Mouse (Mus musculus): ENCODE data around the gene Eif3l.

DNA sequence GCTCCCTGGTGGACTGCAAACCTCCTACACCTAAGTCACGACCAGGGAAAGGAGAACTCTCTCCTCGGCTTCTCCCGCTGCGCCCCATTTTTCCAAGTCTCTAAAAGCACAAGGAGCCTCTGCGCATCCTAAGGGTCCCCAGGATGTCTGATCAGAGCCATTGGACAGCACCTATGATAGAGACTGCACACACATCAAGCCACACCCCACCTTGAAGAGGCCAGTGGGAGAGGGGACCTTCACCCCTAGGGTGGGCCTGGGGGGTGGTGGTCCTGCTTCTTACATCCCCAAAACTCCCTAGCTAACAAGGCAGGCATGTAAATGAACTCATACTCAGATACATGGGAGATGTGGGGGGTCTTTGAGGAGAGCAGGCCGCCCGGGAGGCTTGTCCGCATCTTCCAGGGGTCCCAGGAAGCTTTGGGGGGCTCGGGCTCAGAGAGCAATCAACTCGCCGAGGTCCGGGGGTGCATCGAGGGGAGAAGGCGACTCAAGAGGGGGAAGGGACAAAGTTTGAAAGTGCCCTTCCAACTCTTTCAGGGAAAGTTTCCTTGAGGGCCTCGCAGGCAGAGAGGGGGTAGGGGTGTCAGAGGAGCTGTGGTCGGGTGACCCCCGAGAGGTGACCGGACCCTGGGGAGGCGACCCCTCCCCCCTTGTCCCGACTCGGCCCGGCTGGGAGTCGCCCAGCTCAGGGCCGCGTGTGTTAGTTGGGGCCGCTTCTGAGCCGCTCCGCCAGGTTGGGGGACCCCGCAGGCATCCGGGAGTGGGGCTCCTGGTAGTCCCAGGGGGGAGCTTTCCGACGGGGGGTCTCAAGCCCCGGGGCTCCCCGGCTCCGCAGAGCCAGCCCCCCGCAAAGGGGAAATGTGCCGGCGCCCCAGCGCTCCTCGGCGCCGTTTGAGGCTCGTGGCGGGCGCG lies 47.4 kb upstream of the Eif3l start:
- no peak for TF ChIP-seq GATA1 (IDR thresholded peaks at IDR 0.05; ENCODE audit: borderline replicate concordance, low read length)
- no peak for TF ChIP-seq FLI1 (IDR thresholded peaks at IDR 0.05; ENCODE audit: low read length)

Data from megakaryocyte, embryonic 14.5 days (primary cell).